Mouse (Mus musculus) urinary bladder, postnatal 25 days (tissue): ENCODE data around the gene Ephb3.

Source experiments
- DNase-seq: peaks from one replicate; pipeline ENCODE4 v3.0.0; 2022; ENCODE audit warnings: low spot score

Gene Ephb3

DNA sequence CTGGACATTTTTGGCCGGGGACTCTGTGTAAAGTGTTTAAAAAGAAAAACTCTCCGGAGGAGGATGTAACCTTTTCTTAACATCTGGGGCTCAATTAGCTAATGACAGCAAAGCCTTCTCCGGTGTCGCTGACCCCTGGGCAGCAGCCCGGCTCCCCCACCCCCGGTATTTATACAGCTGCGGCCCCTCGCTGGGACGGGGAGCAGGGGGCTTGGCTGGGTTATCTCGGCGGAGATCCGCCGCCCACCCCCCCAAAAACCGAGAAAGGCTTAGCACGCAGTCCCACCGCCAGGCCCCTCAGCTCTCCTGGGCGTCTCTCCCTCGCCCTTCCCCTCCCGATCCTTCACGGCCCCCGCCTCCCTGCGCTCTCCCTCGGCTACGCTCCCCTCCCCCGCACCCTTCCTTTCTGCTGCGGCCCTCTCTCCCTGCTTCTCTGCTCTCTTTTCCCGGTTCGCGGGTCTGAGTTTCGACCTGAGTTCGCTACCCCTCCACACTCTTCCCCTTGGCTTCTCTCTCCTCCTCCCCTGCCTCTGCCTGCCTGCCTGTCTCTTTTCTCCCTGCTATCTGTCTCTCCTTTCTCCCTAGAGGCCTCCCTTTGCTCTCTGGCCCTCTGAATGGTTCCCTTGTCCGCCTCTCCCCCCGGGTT, 42.0 kb downstream of the Ephb3 start:
- DNase-seq: peak; percentile 31

DNA sequence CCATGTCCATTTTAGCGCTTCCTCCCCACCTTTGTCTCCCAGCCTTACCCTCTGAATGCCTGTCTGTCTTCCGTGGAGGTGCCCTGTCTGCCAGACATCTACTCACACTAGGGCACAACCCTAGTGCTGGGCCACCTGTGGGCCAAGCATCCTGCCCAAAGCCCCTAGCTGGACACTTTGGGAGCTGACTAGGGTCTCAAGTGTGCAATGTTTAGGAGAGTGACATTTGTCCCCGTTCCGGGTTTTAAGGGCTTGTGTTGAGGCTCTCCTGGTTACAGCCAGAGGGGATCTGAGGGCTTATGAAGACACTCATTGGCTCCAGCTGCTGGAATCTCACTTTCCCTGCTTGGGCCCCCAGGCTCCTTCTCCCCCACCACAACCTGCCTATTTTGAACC, 42.5 kb downstream of the Ephb3 start:
- DNase-seq: no peak

DNA sequence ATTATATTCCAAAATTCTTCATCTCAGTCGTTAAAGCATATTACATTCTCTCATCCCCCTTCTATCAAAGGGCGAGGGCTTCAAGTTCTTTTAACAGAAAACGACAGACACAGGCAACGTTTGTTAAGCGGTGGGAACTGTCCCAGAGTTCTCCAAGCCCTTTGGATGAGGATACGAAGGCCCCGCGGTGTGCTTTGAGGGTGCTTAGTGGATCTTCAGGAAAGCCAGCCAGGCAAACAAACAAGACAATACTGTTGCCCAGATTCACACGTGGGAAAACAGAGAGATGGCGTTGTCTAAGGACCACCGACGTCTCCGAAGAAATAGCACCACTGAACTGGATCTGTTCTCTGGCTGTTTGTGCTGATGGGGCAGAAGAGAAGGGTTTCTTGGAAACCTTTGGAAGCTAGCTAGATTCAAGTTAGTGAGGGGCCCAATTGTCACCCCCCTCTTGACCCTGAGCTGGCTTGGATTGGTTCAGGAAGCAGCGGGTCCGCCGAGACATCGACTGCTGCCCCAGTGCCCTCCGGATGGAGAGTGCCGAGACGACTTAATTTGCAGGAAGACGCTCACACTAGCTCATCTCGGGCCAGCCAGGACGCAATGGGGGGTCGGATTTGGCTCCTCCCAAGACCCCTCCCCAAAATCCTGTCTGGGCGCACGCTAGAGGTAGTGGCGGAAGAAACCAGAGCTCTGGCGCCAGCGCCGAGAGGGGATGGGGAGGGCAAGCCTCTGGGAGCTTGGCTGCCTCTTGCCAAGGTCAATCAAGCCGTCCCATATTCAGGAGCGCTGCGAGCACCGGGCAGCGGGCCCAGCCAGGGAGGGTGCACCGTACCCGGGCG, 43.5 kb downstream of the Ephb3 start:
- peak; percentile 23 for DNase-seq

DNA sequence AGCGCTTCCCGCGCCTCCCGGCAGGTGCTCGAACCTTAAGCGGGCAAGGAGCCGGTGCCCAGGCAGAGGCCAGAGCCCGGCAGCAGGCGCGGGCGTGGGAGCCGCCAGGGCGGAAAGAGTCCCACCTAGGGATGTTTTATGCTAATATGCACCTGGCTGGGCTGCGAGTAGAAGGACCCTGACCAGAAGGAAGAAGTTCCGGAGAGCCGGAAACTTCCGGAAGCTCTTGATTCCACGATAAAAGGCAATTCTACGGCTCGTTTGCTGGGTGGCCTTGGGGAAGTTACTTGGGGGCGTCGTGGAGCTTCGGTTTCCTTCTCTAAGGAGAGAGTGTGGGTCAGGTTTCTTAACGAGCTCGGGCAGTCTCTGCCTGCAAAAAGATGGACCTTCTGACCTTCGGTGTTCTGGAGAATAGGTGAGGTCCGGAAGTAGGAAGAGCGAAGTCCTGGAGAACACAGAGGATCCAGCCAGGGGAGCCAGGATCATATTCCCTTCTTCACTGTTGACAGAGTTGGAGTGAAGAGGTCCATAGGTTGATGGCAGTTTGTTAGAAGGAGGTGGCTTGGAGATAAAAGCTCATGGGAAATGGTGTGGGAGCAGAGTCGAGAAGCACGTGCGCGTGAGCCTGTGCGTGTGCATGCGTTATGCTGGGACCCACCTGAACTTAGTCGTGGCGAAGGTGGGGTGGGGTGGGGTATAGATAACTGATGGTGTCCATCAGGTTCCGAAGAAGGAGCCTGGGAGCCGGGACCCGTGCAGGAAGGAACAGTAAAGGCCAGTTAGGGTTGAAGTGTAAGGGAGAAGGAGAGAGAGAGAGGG, 44.4 kb downstream of the Ephb3 start:
- DNase-seq: no peak

DNA sequence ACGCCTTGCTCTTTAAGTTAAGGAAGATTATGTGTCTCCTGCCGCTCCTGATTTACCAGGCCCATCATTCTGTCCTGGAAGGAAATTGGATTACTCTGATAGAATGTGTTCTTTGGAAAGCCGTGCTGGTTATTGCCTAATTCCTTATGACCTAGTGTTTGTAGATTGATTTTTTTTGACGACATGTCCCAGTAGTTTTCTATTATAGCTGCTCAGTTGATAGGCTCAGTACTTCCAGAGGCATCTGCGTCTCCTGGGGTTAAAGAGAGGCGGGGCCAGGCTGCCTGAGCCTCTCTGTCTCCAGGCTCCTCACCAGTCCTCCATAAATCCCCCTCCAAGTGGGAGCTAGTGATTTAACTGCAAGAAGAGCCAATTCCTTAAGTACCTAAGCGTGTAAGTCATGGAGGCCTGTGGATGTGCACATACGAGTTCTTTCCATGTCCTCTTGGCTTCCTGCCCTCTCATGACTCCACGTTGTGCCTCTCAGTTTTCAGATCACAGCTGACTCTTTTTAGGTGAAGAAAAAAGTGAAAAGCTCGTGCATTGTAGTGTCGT, 47.9 kb downstream of the Ephb3 start:
- no peak for DNase-seq

DNA sequence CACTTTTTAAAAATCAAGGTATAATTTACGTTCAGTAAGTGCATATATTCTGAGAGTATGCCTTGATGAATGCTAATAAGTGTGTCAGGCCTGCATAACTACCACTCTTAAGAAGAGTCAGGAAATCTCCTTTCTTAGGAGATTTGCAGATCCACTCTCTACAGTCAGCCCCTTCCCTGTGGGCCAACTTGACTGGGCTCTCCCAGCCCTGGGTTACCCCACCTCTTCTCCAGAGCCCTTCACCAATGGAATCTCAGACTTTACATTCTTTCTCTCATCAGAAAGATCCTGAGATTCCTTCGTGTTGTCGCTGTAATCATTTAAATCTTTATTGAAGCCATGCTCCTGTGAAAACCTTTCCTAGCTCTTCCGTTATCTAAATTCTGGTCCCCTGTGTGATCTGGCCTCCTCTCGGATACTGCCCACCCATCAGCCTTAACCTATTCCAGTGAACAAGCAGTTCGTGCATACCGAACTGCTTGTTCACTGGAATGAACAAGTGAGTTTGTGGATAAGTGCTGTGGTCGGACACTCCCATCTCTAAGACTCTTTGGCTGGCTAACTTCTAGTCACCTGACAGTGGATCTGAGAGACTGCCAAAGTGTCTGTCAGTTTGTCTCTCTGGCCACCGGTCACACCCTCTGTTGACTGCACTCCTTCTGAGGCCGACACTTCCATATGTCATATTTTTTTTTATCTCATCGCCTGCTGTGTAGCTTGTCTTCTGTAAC, 51.2 kb downstream of the Ephb3 start:
- no peak for DNase-seq

DNA sequence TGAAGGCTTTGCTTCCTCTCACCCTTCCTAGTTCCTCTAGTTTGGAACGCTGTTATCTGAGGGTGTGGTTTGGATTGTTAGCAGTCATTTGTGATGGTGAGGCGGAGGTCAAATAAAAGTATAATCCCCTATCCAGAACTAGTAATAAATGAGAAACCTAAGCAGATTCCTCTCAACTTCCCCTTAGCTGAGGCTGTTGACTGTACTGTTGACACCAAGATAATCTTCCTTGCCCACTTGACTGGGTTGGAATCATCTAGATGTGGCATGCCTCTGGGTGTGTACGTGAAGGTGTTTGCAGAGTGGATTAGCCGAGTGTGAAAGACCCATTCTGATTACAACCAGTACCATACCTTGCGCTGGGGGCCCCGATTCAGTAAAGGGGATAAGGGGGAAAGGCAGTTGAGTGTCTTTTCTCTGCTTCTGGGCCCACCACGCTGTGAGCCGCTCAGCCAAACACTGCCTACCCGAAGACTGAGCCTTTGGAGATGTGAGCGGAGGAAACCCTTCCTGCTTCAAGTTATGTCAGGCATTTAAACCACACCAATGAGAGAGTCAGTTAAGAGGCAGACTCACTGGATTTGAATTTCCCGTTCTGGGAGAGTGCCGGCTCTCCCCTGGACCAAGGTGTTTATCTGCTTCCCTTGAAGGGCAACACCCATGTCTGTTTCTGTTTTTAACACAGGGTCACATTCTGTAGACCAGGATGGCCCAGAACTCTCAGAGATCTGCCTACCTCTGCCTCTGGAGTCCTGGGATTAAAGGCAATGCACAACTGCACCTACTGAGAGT, 52.2 kb downstream of the Ephb3 start:
- DNase-seq: no peak

DNA sequence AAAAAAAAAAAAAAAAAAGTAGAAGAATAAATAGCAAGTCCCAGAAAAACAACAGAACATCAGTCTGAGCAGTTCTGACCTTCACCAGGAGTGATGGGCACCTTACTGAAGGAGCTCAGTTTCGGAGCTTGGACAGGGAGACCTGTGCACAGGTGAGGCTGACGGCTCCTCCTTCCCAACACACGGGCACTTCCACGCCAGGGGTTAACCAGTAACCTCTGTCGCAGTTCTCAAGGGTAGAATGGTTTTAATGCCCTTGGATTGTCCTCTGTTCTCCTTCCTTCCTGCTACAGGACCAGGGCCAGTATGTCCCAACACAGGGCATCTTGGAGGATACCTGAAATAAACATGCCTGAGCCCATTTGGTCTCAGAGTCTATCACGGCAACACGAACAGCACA, 60.9 kb downstream of the Ephb3 start:
- DNase-seq: no peak

DNA sequence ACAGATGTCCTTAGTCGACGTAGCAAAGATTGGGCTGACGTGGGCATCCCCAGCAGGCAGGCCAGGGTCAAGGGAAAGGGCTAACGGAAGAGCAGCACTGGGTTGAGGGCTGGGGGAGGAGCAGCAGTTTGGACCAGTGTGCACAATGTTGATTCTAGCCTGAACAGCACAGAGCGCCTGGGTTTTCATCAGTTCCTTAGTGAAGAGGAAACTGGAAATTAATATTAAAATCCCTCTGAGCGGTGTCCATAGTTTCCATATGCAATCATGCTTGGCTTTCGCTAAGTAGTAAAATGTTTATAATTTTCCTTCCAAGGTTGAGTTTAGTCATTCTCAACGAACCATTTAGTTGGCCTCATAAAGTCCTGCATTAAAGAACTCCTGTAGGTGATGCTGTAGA, 65.2 kb downstream of the Ephb3 start:
- no peak for DNase-seq

DNA sequence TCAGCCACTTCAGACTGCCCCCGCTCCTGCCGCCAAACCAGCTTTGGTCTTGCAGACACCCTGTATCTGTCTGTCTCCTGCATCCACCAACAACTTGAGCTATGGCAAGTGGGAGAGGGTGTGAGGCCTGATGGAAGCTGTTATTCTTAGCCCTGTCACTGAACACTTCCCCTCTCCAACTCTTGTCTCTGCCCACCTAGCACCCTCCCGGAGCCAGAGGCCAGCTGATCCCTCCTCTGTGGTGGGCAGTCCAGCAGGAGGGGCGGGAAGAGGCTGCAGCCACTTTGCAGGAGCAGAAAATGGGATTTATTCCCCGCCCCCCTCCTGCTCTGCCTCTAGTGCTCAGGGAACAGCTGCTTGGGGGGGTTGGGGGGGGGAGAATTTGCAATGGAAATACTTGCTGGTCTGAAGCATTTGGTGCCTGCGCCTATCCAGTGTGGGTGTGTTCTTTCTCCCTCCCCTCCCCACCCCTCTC, 67.3 kb downstream of the Ephb3 start:
- no peak for DNase-seq

DNA sequence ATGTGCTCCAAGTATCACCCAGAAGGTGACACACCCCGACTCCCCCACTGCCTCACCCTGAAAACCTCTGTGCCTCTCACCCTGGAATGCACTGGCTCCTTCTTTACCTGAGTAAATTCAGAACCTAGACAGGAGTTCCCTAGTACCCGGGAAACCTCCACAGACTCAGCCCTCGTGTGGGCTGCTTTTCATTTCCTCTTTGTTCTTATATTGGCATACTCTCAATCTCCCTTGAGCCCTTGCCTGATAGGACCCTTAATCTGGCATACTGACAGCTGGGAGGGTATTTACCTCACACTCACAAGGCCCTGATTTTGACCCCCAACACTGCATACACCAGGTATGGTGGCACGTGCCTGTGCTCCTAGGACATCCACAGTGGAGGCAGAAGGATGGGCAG, 68.2 kb downstream of the Ephb3 start:
- no peak for DNase-seq
